Mouse (Mus musculus): ENCODE measurements at regions not wholly inside any gene's neighbourhood (a gene's known extent, or its start where the extent isn't known, plus 50 kb on each side); places are given as distances from the start of the nearest gene placed in this dataset.

- TF ChIP-seq CTCF (IDR thresholded peaks at IDR 0.05; ENCODE audit: borderline replicate concordance, extremely low read depth, insufficient read depth, insufficient read length): no peak
- TF ChIP-seq POLR2A (IDR thresholded peaks at IDR 0.05; ENCODE audit: borderline replicate concordance, extremely low read depth, insufficient read depth, insufficient read length, poor library complexity, severe bottlenecking): no peak
Measured at GRCm38 (mm10) chr10:37368997-37369679, 230.4 kb upstream of the Marcks start.
